Mouse (Mus musculus) heart, embryonic 11.5 days (tissue): ENCODE data around the gene Ccdc93. TPM values are rescaled to one million over a fixed set of nuclear protein-coding genes. Genes with fewer than 3 reads are reported as not detected.

Experiments
- ATAC-seq: fragments of 200-750 bp; cut with Nextera tagmentation; replicated peaks from 2 replicates; pipeline ENCODE4 v1.8.0; 2017; ENCODE audit warnings: moderate library complexity; ENCODE audit not compliant: insufficient number of reproducible peaks, low FRiP score, low TSS enrichment
- H3K27ac ChIP-seq: fragments of 300-500 bp; sonication (generic); 2 replicates; pipeline ENCODE4 v1.5.1; 2014; ENCODE audit warnings: mild to moderate bottlenecking, low read depth, low read length
- H3K27me3 ChIP-seq: fragments of 300-500 bp; sonication (generic); 2 replicates; pipeline ENCODE4 v1.6.1; 2014; ENCODE audit warnings: mild to moderate bottlenecking, low read length, mixed read lengths; ENCODE audit not compliant: control insufficient read depth, insufficient read depth
- H3K36me3 ChIP-seq: fragments of 300-500 bp; sonication (generic); 2 replicates; pipeline ENCODE4 v1.6.1; 2014; ENCODE audit warnings: mild to moderate bottlenecking, low read length, moderate library complexity, mixed read lengths; ENCODE audit not compliant: control insufficient read depth, insufficient read depth
- H3K4me1 ChIP-seq: fragments of 300-500 bp; sonication (generic); 2 replicates; pipeline ENCODE4 v1.6.1; 2014; ENCODE audit warnings: low read length; ENCODE audit not compliant: control insufficient read depth, insufficient read depth
- H3K4me2 ChIP-seq: fragments of 300-500 bp; sonication (generic); 2 replicates; pipeline ENCODE4 v1.6.1; 2014; ENCODE audit warnings: mild to moderate bottlenecking, moderate library complexity
- H3K4me3 ChIP-seq: fragments of 300-500 bp; sonication (generic); 2 replicates; pipeline ENCODE4 v1.5.1; 2014; ENCODE audit warnings: low read depth, low read length
- H3K9ac ChIP-seq: fragments of 300-500 bp; sonication (generic); 2 replicates; pipeline ENCODE4 v1.6.1; 2014; ENCODE audit warnings: mild to moderate bottlenecking, low read depth, low read length, moderate library complexity
- H3K9me3 ChIP-seq: fragments of 300-500 bp; sonication (generic); replicated peaks from 2 replicates; pipeline ENCODE4 v1.6.1; 2016; ENCODE audit warnings: low read length; ENCODE audit not compliant: control insufficient read depth
- WGBS: fragments of 180-500 bp; shearing (Covaris S2); extraction: QIAGEN DNeasy Blood & Tissue Kit; methylation state at CpG from one replicate; pipeline ENCODE4 v1.1.7; 2014; ENCODE audit not compliant: insufficient replicate concordance; 5-methylcytosine and 5-hydroxymethylcytosine counted together
- polyA plus RNA-seq: library from polyadenylated mRNA; unstranded; fragments of >200 nt; fragmentation: Nextera tagmentation; extraction: Ambion mirVana; gene quantifications from 2 replicates; pipeline ENCODE4 v1.2.1, GENCODE M21; 2014

Gene Ccdc93
- polyA plus RNA-seq, 1 experiment from 2014 or later: 7.9 TPM

DNA sequence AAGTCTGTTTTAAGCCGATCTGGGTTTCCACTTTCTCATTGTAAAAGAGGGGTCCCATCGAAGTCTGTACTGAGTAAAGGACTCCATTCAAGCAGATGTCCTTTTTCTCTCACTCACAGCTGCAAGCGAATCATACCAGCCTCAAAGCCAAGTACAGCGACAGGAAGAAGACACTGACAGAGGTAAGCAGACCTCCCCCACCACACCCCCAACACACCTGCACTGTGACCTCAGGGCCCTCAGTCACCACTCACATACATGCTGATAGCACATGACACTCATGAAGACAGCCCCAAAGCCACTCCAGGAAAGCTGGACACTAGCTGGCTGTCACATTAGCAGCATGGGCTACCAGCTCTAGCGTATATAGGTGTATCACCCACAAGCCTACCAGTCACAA lies 46.9 kb downstream of the Ccdc93 start:
- Histone ChIP-seq H3K4me1 (no peaks in the 10 kb centered on the region), H3K27me3 (no peaks in the 10 kb centered on the region), H3K9me3 (no peaks in the 10 kb centered on the region), H3K36me3 (peaks cover 10% of the 10 kb centered on the region; the same call in 1 of the 2 replicates), H3K4me2 (no peak overlapping the region), H3K9ac (no peak overlapping the region), H3K4me3 (no peak overlapping the region), H3K27ac (no peak overlapping the region)
- 91% methylated on average over 5 of the region's 5 CpGs for WGBS
- no peak for ATAC-seq

DNA sequence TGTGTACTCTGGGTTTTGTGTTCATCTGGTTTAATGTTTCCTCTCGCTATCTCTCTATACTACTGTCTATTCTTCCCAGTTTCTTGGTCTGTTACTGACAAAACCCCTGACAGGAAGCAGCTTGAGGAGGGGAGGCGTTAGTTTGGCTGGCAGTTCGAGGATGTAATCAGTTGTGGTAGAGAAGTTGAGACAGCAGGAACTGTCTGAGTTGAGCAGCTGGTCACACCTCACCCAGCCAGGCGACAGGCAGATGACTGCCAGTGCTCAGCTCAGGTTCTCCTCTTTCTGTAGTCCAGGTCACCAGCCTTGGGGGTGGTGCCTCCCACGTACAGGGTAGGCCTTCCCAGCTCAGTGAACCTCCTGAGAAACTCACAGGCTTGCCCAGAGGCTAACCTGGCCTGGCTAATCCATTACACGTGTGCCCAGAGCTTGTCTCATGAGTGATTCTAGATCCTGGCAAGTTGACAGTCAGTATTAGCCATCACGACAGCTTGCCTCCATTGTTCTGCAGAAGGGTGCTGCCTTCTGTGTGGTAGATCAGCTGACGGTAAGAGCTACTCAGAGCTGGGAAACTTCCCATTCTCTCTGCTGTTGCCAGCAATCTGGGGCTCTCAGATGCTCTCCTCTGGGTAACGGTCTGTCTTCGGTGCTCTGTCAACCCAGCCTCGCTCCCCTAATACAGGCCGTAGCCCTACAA lies 47.6 kb downstream of the Ccdc93 start:
- H3K4me2 ChIP-seq: no peak overlapping the region
- H3K4me3 ChIP-seq: no peak overlapping the region
- H3K27ac ChIP-seq: no peak overlapping the region
- ATAC-seq: no peak
- peaks cover 16% of the 10 kb centered on the region for H3K36me3 ChIP-seq
- no peak overlapping the region for H3K9ac ChIP-seq
- H3K9me3 ChIP-seq: no peaks in the 10 kb centered on the region
- H3K4me1 ChIP-seq: no peaks in the 10 kb centered on the region
- 70% methylated on average over 12 of the region's 12 CpGs for WGBS
- no peaks in the 10 kb centered on the region for H3K27me3 ChIP-seq

DNA sequence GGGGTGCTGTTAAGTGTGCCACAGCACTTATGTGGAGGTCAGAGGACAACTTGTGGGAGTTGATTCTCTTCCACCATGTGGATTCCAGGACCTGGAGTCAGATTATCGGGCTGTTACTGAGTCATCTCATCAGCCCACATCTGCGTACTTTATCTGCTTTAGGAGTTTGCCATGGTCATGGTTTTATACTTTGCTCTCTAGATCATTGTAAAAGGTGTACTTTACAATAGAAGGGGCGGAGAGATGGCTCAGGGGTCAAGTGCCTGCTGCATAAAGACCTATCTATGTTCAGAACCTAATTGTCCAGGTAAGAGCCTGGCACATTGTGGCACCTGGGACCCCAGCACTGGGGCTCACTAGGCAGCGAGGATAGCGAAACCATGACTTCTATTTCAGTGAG lies 48.6 kb downstream of the Ccdc93 start:
- no peak overlapping the region for H3K27ac ChIP-seq
- peaks cover 16% of the 10 kb centered on the region for H3K36me3 ChIP-seq
- H3K4me1 ChIP-seq: no peaks in the 10 kb centered on the region
- H3K9ac ChIP-seq: no peak overlapping the region
- no peaks in the 10 kb centered on the region for H3K27me3 ChIP-seq
- no peak overlapping the region for H3K4me3 ChIP-seq
- ATAC-seq: no peak
- 92% methylated on average over 5 of the region's 5 CpGs for whole genome bisulfite sequencing
- H3K9me3 ChIP-seq: no peaks in the 10 kb centered on the region
- H3K4me2 ChIP-seq: no peak overlapping the region

DNA sequence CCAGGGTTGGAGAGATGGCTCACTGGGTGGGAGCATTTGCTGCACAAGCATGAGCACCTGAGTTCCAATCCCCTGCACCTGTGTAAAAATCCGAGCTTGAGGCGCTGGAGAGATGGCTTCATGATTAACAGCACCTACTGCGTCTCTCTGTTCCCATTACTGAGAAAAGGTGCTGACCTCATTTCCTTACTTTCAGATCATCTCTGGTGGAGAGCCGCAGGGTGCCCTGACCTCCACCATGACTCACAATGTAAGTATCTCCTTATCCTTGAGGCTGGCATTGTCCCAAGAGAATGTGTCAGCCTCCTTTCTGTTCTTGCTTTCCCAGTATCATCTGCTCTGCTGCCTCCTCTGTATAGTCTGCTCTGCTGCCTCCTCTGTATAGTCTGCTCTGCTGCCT lies 52.2 kb downstream of the Ccdc93 start:
- Histone ChIP-seq H3K4me2 (no peak overlapping the region), H3K4me3 (no peak overlapping the region), H3K27ac (no peak overlapping the region), H3K36me3 (peaks cover 22% of the 10 kb centered on the region), H3K4me1 (no peaks in the 10 kb centered on the region), H3K27me3 (no peaks in the 10 kb centered on the region), H3K9me3 (no peaks in the 10 kb centered on the region), H3K9ac (no peak overlapping the region)
- ATAC-seq: no peak
- 80% methylated on average over 4 of the region's 4 CpGs for WGBS

DNA sequence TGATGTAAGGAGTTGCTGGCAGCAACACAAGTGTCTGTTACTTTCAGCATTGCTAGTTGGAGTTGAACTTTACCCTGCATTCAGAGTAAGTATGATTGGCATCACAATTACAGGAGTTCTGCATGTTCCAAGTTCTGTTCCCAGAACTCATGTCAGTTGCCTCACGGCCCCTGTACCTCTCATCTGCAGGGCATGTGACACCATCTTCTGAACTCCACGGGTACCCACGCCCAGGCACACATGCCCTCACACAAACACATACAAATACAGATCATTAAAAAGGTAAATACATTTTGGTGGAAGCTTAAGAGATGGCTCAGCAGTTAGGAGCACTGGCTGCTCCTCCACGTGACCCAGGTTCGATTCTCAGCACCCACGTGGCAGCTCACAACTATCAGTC lies 56.0 kb downstream of the Ccdc93 start:
- Histone ChIP-seq H3K9me3 (no peaks in the 10 kb centered on the region), H3K9ac (no peak overlapping the region), H3K4me1 (no peaks in the 10 kb centered on the region), H3K4me2 (no peak overlapping the region), H3K4me3 (no peak overlapping the region), H3K27me3 (no peaks in the 10 kb centered on the region), H3K27ac (no peak overlapping the region), H3K36me3 (peaks cover 22% of the 10 kb centered on the region)
- 92% methylated on average over 6 of the region's 6 CpGs for WGBS
- no peak for ATAC-seq

DNA sequence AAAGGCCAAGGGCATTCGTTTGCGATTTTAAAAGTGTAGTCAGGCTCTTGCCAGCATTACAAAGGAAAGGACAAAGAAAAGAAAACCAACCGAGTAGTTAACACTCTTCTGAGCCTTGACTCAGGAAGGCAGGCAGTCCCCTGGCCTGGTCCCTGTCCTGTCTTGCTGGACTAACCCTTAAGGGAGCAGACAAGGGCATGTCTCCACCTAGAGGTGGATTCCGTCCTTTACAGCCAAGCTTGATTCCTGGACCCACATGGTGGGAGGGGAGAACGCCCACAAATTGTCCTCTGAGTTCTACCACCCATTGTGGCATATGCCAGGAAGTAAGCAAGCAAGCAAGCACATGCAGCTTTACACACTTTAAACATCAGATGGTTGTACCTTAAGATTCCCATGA lies 59.4 kb downstream of the Ccdc93 start:
- Histone ChIP-seq H3K9ac (no peak overlapping the region), H3K4me3 (no peak overlapping the region), H3K4me2 (no peak overlapping the region), H3K9me3 (no peaks in the 10 kb centered on the region), H3K27me3 (no peaks in the 10 kb centered on the region), H3K4me1 (no peaks in the 10 kb centered on the region), H3K27ac (no peak overlapping the region), H3K36me3 (peaks cover 22% of the 10 kb centered on the region; the same call in 1 of the 2 replicates)
- WGBS: 32% methylated on average over 5 of the region's 5 CpGs
- ATAC-seq: no peak

DNA sequence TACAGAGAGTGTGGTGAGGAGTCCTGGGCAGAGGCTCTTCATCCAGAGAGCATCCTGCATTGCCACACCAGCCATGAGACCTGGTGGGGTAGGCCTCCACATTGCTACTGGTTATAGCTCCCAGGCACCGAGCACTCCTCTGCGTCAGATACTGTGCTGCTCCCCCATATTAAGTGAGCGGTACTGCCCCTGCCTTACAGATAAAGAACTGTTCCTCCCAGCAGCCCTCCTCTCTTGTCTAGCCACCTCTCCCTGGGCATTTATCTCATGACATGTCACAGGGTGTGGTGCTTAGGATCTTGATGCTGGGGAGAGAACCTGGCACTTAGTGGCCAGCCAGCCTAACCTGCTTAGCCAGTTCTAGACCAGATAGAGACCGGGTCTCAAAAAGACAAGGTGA lies 66.2 kb downstream of the Ccdc93 start:
- H3K9me3 ChIP-seq: no peaks in the 10 kb centered on the region
- no peaks in the 10 kb centered on the region for H3K27me3 ChIP-seq
- no peaks in the 10 kb centered on the region for H3K4me1 ChIP-seq
- H3K36me3 ChIP-seq: peaks cover 25% of the 10 kb centered on the region
- 88% methylated on average over 4 of the region's 4 CpGs for WGBS
- H3K4me2 ChIP-seq: no peak overlapping the region
- H3K9ac ChIP-seq: no peak overlapping the region
- no peak overlapping the region for H3K27ac ChIP-seq
- ATAC-seq: no peak
- H3K4me3 ChIP-seq: no peak overlapping the region

DNA sequence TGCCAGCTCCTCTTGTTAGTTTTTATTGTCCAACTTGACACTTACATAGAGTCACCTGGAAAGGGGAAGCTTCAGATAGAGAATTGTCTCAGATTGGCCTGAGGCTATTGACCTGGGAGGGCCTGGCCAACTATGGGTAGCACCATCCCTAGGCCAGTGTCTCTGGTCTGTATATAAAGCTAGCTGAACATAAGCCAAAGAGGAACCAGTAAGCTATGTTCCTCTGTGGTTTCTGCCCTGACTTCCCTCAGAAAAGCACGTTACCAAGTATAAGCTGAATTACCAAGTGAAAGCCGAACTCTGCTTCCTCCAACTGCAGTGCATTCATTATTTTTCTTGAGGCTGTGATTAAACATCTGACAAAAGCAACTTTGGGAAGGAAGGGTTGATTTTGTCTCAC lies 77.9 kb downstream of the Ccdc93 start:
- Histone ChIP-seq H3K36me3 (no peaks in the 10 kb centered on the region), H3K9me3 (no peaks in the 10 kb centered on the region), H3K9ac (no peak overlapping the region), H3K27me3 (no peaks in the 10 kb centered on the region), H3K4me1 (no peaks in the 10 kb centered on the region), H3K4me2 (no peak overlapping the region), H3K4me3 (no peak overlapping the region), H3K27ac (no peak overlapping the region)
- ATAC-seq: no peak
- WGBS: 84% methylated on average over 2 of the region's 2 CpGs

DNA sequence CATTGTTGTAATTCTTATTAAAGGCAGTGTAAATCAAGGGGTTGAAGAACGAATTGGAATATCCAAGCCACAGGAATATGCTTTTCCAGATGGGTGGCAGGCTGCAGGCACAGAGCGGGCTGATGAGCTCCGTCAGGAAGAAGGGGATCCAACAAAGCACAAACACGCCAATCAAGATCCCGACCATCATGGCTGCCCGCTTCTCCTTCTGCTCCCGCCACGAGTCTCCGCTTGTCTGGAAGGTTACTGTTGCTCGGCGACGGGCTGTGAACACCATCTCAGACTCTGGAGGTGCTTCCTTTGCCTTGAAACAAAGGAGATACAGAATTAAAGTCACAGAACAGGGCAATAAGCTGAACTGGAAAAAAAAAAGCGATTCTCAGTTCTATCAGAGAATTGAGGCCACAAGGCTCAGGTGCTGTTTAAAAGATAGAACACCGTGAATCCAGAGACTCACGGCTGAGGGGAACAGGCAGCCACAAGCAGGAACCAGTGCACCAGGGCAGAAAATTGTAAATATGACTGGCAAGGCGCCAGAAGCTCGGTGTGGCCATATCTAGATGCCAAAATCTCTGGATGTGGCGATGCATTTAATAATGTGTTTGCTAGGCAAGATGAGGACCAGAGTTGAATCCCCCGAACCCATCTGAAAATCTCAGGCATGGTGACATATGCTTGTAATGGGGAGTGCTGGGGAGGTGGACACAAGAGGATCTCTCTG lies 79.7 kb downstream of the Ccdc93 start:
- Histone ChIP-seq H3K9me3 (no peaks in the 10 kb centered on the region), H3K4me1 (no peaks in the 10 kb centered on the region)
- 84% methylated on average over 19 of the region's 19 CpGs for WGBS

More for the DNA sequence above, 79.7 kb downstream of the Ccdc93 start:
- H3K36me3 ChIP-seq: no peaks in the 10 kb centered on the region
- H3K4me2 ChIP-seq: no peak overlapping the region
- no peak overlapping the region for H3K4me3 ChIP-seq
- no peaks in the 10 kb centered on the region for H3K27me3 ChIP-seq
- H3K9ac ChIP-seq: no peak overlapping the region
- no peak for ATAC-seq
- no peak overlapping the region for H3K27ac ChIP-seq
